Mouse (Mus musculus) liver, embryonic 13.5 days (tissue): Measurements from ENCODE around the gene Nenf. TPM values are rescaled to one million over a fixed set of nuclear protein-coding genes. Genes with fewer than 3 reads are reported as not detected.

Experiments
- ATAC-seq: fragments of 200-750 bp; cut with Nextera tagmentation; 2 replicates; pipeline ENCODE4 v1.8.0; 2017; ENCODE audit warnings: low read depth, mild to moderate bottlenecking, moderate number of reproducible peaks, moderate library complexity
- DNase-seq: peaks from one replicate; pipeline ENCODE4 v3.0.0; 2022
- H3K27ac ChIP-seq: fragments of 300-500 bp; sonication (generic); 2 replicates; pipeline ENCODE4 v1.5.1; 2015; ENCODE audit warnings: moderate library complexity, mild to moderate bottlenecking, inconsistent platforms
- H3K27me3 ChIP-seq: fragments of 300-500 bp; sonication (generic); 2 replicates; pipeline ENCODE4 v1.6.1; 2015; ENCODE audit warnings: mild to moderate bottlenecking, inconsistent platforms
- H3K36me3 ChIP-seq: fragments of 300-500 bp; sonication (generic); 2 replicates; pipeline ENCODE4 v1.6.1; 2015; ENCODE audit warnings: mild to moderate bottlenecking, inconsistent platforms
- H3K4me1 ChIP-seq: fragments of 300-500 bp; sonication (generic); replicated peaks from 2 replicates; pipeline ENCODE4 v1.6.1; 2015; ENCODE audit warnings: inconsistent platforms
- H3K4me2 ChIP-seq: fragments of 300-500 bp; sonication (generic); 2 replicates; pipeline ENCODE4 v1.6.1; 2015; ENCODE audit warnings: inconsistent platforms, mild to moderate bottlenecking, moderate library complexity
- H3K4me3 ChIP-seq: fragments of 300-500 bp; sonication (generic); replicated peaks from 2 replicates; pipeline ENCODE4 v1.5.1; 2015; ENCODE audit warnings: mild to moderate bottlenecking, inconsistent platforms
- H3K9ac ChIP-seq: fragments of 300-500 bp; sonication (generic); 2 replicates; pipeline ENCODE4 v1.6.1; 2015; ENCODE audit warnings: mild to moderate bottlenecking, inconsistent platforms
- H3K9me3 ChIP-seq: fragments of 300-500 bp; sonication (generic); replicated peaks from 2 replicates; pipeline ENCODE4 v1.6.1; 2016; ENCODE audit warnings: inconsistent platforms
- WGBS: fragments of 180-500 bp; shearing (Covaris S2); methylation state at CpG from one replicate; pipeline ENCODE4 v1.1.7; 2015; ENCODE audit not compliant: insufficient replicate concordance; 5-methylcytosine and 5-hydroxymethylcytosine counted together
- polyA plus RNA-seq: library from polyadenylated mRNA; unstranded; fragments of >200 nt; fragmentation: Nextera tagmentation; extraction: Ambion mirVana; gene quantifications from 2 replicates; pipeline ENCODE4 v1.2.1, GENCODE M21; 2015

Gene Nenf
- polyA plus RNA-seq, 1 experiment from 2014 or later = 29.9 TPM

DNA sequence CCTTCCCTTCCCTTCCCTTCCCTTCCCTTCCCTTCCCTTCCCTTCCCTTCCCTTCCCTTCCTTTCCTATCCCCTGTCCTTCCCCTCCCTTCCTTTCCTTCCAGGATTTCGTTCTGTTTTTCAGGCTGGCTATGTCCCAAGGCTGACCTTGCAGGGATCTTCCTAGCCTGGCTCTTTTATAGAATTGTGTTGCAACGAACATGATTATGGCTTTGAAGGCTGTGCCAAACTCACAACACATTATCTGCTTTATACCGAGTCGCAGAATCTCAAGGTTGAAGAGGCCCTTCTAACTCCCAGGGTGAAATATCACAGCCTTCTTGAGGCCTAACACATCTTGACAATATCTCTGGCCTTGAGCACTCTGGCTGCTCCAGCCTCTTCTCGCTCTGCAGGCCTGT is 692 bp upstream of the Nenf start:
- peak overlapping the region; percentile 18; the same call in 1 of the 2 replicates for H3K9ac ChIP-seq
- 38% methylated on average over 5 of the region's 5 CpGs for WGBS

DNA sequence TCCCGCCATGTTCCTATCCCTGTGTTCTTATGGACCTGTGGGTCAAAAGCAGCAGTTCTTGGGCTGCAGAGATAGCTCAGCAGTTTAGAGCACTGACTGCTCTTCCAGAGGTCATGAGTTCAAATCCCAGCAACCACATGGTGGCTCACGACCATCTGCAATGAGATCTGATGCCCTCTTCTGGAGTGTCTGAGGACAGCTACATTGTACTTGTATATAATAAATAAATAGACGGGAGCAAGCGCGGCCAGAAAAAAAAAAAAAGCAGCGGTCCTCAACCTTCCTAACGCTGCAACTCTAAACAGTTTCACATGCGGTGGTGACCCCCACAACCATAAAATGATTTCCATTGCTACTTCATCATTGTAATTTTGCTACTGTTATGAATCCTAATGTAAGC is 1.2 kb downstream of the Nenf start:
- WGBS = 83% methylated on average over 8 of the region's 8 CpGs
- Histone ChIP-seq H3K4me3 (0 out of 2 replicates have a peak overlapping the region, but pooled peaks have one; percentile 79), H3K4me1 (peaks cover 40% of the 10 kb centered on the region), H3K27me3 (no peaks in the 10 kb centered on the region), H3K4me2 (peak overlapping the region; percentile 88), H3K9ac (peak overlapping the region; percentile 88; the same call in 1 of the 2 replicates), H3K36me3 (no peaks in the 10 kb centered on the region), H3K9me3 (no peaks in the 10 kb centered on the region), H3K27ac (0 out of 2 replicates have a peak overlapping the region, but pooled peaks have one; percentile 84)
- ATAC-seq (no peak), DNase-seq (no peak)

More for the DNA sequence above, 692 bp upstream of the Nenf start:
- Histone ChIP-seq H3K27me3 (no peaks in the 10 kb centered on the region), H3K4me1 (peaks cover 35% of the 10 kb centered on the region), H3K27ac (peak overlapping the region; percentile 54), H3K4me2 (peak overlapping the region; percentile 88), H3K4me3 (no peak overlapping the region), H3K9me3 (no peaks in the 10 kb centered on the region), H3K36me3 (no peaks in the 10 kb centered on the region)
- DNase-seq (no peak), ATAC-seq (no peak)

DNA sequence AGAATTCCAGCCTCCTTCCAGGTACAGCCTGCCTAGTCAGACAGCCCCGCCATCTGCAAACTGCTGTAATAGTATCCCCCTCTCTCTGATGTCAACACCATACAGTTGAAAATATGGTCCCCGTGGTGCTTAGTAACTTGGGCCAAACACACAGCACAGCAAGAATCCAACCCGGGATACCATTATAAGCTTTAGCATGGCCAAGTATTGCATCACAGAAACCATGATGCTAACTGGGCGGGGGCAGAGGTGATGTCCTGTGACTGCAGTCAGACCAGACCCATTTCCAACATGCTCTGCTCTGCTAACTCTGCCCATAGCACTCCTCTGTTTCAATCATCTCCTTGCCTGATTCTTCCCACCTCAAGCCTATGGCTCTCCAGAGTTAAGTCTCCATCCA is 4.1 kb downstream of the Nenf start:
- no peak for DNase-seq
- WGBS = 64% methylated on average over 4 of the region's 4 CpGs
- no peak overlapping the region for H3K27ac ChIP-seq
- no peak for ATAC-seq
- H3K9ac ChIP-seq = no peak overlapping the region
- no peak overlapping the region for H3K4me2 ChIP-seq
- no peak overlapping the region for H3K4me3 ChIP-seq
- no peaks in the 10 kb centered on the region for H3K36me3 ChIP-seq
- H3K27me3 ChIP-seq = no peaks in the 10 kb centered on the region
- H3K9me3 ChIP-seq = no peaks in the 10 kb centered on the region
- H3K4me1 ChIP-seq = peaks cover 34% of the 10 kb centered on the region

DNA sequence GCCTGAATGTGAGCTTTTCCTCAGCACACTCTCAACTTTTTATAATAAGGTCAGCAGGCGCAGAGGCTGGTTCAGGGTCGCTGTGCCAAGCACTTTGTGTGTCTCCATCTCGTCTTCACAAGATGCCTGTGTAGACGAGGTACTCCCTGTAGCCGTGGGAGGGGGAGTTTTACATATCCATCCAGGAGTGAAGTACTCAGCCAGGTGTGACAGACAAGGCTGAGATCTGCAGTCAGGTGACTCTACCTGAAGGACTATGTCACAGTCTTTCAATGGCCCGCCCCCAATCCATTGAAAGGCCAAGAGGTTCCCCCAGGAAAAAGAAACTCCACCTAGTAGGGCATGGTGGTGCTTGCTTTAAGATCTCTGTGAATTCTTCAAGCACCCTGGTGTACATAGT is 4.8 kb downstream of the Nenf start:
- Histone ChIP-seq H3K9ac (peak overlapping the region; percentile 67), H3K27ac (no peak overlapping the region), H3K4me1 (peaks cover 27% of the 10 kb centered on the region), H3K36me3 (no peaks in the 10 kb centered on the region), H3K4me3 (peak overlapping the region; percentile 64), H3K9me3 (no peaks in the 10 kb centered on the region), H3K27me3 (no peaks in the 10 kb centered on the region), H3K4me2 (peak overlapping the region; percentile 57)
- DNase-seq (no peak), ATAC-seq (no peak)
- whole genome bisulfite sequencing = 71% methylated on average over 6 of the region's 6 CpGs

DNA sequence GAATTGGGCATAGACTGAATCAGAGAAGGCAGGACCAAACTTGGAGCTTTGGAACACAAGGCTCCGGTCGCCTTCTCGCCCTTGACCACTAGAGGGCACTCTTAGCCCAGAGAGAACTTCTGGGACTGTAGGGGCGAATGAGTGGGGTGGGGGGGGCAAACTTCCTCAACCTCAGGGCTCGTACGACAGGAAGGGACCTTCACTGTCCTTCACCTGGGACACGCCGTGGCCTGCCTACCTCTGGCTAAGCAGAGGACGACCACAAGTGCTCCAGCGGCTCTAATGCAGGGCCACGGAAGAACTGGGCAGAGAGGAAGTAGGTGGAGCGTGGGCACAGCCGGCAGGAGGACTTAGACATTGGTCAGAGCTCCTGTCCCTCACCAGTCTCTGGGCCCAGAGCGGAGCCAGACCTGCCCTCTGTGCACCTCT is 5.5 kb downstream of the Nenf start:
- Histone ChIP-seq H3K36me3 (no peaks in the 10 kb centered on the region), H3K27ac (peak overlapping the region; percentile 26; the same call in 1 of the 2 replicates), H3K4me3 (peak overlapping the region; percentile 64), H3K27me3 (no peaks in the 10 kb centered on the region), H3K9ac (peak overlapping the region; percentile 67), H3K4me1 (peaks cover 23% of the 10 kb centered on the region), H3K4me2 (peak overlapping the region; percentile 57), H3K9me3 (no peaks in the 10 kb centered on the region)
- WGBS = 1% methylated on average over 14 of the region's 14 CpGs
- DNase-seq (peak; percentile 70), ATAC-seq (peak; percentile 90)

DNA sequence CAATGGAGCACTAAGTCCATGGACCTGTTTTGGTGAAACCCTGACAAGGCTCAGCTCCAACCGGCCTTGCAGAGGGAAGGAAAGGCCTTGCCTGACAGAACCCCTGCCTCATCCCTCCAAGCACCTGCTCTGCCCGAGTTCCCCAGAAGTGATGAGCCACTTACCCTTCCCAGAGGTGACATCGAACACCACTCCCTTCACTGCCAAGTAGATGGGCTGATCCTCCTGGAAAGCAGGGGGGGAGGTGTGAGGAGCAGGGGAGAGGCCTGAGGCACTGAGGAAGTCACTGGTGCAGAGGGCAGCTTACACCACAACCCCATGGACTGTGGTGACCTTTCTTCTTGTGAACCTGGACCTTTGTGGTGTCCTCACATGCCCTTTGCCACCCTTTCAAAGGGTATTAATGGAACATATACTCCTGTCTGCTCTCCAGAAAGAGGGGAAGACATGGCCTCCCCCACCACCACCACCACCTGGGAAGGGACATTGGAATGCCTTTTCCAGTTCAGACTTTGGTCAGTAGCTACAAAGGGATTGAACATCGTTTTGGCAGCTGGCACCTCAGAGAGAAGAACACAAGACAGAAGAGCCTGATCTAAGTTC is 6.6 kb downstream of the Nenf start:
- H3K9me3 ChIP-seq = no peaks in the 10 kb centered on the region
- no peak overlapping the region for H3K27ac ChIP-seq
- H3K4me1 ChIP-seq = peaks cover 12% of the 10 kb centered on the region
- 55% methylated on average over 4 of the region's 4 CpGs for WGBS
- H3K36me3 ChIP-seq = no peaks in the 10 kb centered on the region
- no peaks in the 10 kb centered on the region for H3K27me3 ChIP-seq
- no peak overlapping the region for H3K4me2 ChIP-seq
- no peak for ATAC-seq
- no peak for DNase-seq
- H3K9ac ChIP-seq = no peak overlapping the region
- H3K4me3 ChIP-seq = no peak overlapping the region

DNA sequence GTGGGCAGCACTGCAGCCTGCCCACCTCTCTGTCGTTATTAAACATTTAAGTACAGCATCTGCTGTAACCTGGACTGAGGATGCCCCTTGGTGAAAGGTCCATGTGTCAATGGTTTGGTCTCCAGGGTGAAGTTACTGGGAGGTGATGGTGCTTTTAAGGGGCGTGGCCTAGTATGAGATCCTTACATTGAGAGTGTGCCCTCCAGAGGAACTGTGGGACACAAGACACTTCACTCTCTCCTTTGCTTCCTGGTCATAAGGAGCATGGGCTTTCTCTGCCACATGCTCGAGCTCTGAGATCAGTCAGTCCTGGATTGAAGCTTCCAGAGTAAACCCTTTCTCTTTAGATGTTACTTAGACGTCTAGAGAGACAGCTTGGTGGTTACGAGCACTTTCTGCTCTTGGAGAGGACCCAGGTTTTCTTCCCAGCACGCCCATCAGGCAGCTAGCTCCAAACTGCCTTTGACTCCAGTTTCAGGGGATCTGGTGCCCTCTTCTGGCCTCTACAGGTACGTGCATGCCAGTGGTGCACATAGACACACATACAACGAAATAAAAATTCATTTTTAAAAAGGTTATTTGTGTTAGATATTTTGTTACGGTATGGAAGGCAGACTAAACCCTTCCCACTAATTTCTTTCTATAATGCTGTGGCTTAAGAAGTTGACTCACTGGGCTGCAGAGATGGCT is 10.1 kb downstream of the Nenf start:
- peaks cover under 1% of the 10 kb centered on the region; the same call in 1 of the 2 replicates for H3K4me1 ChIP-seq
- no peaks in the 10 kb centered on the region for H3K36me3 ChIP-seq
- H3K9ac ChIP-seq = no peak overlapping the region
- H3K9me3 ChIP-seq = no peaks in the 10 kb centered on the region
- no peak overlapping the region for H3K4me2 ChIP-seq
- no peaks in the 10 kb centered on the region for H3K27me3 ChIP-seq
- DNase-seq (no peak), ATAC-seq (no peak)
- H3K4me3 ChIP-seq = no peak overlapping the region
- WGBS = 73% methylated on average over 9 of the region's 9 CpGs
- no peak overlapping the region for H3K27ac ChIP-seq

DNA sequence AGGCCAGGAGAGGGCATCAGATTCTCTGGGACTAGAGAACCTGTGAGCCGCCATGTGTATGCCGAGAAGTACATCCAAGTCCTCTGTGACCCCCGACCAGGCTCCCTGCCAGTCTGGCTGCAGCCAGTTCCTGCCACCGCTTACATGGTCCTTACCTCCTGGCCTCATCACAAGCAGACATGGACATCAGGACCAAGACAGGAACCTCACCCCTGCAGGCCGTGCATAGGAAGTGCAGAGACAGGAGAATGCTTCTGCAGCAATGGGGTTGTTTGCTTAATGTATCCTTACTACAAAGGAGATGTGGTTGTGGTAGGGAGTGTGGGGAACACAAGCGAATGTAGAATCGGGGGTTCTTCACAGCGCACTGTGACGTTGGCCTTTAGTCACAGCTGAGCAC is 11.7 kb downstream of the Nenf start:
- Histone ChIP-seq H3K9me3 (no peaks in the 10 kb centered on the region), H3K4me3 (no peak overlapping the region), H3K4me1 (no peaks in the 10 kb centered on the region), H3K27ac (no peak overlapping the region), H3K4me2 (no peak overlapping the region), H3K36me3 (no peaks in the 10 kb centered on the region), H3K9ac (no peak overlapping the region), H3K27me3 (no peaks in the 10 kb centered on the region)
- DNase-seq = no peak
- no peak for ATAC-seq
- 79% methylated on average over 9 of the region's 9 CpGs for WGBS

DNA sequence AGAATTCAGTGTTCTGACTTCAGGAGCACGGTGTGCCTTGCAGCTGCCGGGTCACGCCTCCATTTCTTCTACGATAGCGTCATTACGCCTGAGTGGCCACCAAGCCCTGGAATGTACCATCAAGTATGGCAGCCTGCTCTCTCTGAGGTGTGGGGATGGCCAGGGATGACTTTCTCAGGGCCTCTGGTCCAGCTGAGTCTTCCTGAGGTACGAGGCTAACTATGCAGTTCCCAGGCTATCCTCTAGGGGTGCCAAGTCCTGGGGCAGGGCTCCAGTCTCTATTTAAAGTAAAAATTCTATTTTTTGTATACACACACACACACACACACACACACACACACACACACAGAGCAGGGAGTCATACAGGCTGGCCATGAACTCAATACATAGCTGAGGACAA is 12.4 kb downstream of the Nenf start:
- DNase-seq (no peak), ATAC-seq (no peak; the same call in 1 of the 2 replicates)
- WGBS = 60% methylated on average over 7 of the region's 7 CpGs
- Histone ChIP-seq H3K4me1 (no peaks in the 10 kb centered on the region), H3K27me3 (no peaks in the 10 kb centered on the region), H3K9ac (no peak overlapping the region), H3K9me3 (no peaks in the 10 kb centered on the region), H3K4me3 (no peak overlapping the region), H3K36me3 (no peaks in the 10 kb centered on the region), H3K4me2 (no peak overlapping the region), H3K27ac (no peak overlapping the region)

DNA sequence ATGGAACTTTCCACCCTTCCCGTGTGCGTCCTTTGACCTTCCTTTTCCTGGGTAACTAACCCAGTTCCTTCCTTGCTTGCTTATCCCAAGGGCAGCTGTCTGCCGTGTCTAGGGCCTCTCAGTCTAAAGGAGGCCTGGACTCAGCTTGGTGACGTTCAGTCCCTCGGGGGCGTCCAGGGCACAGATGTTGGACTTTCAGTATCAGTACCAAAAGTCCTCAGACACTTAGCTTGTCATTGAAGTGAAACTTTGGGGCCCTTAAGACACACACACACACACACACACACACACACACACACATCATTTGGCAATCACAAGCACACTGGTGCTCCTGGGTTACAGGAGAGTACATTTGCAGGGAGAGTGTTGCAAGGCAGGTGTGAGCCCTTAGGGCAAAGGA is 13.8 kb downstream of the Nenf start:
- no peaks in the 10 kb centered on the region for H3K36me3 ChIP-seq
- 69% methylated on average over 6 of the region's 6 CpGs for WGBS
- H3K27ac ChIP-seq = no peak overlapping the region
- no peaks in the 10 kb centered on the region for H3K9me3 ChIP-seq
- H3K9ac ChIP-seq = no peak overlapping the region
- no peaks in the 10 kb centered on the region for H3K4me1 ChIP-seq
- no peaks in the 10 kb centered on the region for H3K27me3 ChIP-seq
- DNase-seq = no peak
- no peak overlapping the region for H3K4me2 ChIP-seq
- H3K4me3 ChIP-seq = no peak overlapping the region
- ATAC-seq = no peak

DNA sequence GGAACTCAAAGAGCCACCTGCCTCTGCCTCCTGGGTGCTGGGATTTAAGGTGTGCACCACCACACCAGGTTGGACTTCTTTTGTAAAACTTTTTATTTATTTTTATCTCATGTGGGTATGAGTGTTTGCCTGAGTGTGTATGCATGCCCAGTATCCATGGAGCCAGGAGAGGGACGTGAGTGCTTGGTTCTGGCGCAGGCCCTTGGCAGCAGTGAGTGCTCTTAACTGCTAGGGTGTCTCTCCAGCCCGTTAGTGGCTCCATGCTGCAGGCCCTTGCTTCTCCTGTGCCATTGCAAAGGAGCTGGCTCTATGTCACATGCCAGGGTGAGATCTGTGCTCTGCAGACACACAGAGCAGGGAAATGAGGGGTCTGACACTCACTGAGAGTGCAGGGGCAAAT is 14.3 kb downstream of the Nenf start:
- no peaks in the 10 kb centered on the region for H3K36me3 ChIP-seq
- no peak overlapping the region for H3K9ac ChIP-seq
- no peak overlapping the region for H3K27ac ChIP-seq
- H3K4me2 ChIP-seq = no peak overlapping the region
- H3K9me3 ChIP-seq = no peaks in the 10 kb centered on the region
- DNase-seq = no peak
- ATAC-seq = no peak
- H3K27me3 ChIP-seq = no peaks in the 10 kb centered on the region
- no peak overlapping the region for H3K4me3 ChIP-seq
- no peaks in the 10 kb centered on the region for H3K4me1 ChIP-seq
- WGBS = 65% methylated on average over 3 of the region's 3 CpGs

DNA sequence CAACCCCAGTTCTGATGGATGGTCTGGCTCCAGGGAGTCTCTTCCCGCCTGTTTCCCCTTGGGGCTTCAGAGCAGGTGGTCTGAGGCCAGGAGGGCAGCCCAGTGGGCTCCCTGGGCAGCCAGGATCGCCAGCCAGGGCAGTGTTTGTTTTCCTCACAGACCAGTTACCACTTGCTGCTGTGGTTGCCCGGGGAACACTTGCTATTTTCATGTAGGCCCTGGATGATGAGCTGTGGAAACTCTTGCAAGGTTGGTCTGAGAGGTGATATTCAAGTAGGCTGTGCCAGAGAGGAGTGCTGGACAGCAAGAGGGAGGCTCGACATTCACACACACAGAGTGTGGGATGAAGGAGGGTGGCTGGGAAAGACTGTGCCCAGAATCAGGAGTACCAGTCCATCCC is 16.1 kb downstream of the Nenf start:
- H3K4me1 ChIP-seq = no peaks in the 10 kb centered on the region
- WGBS = 40% methylated on average over 4 of the region's 4 CpGs
- H3K36me3 ChIP-seq = no peaks in the 10 kb centered on the region
- no peak overlapping the region for H3K4me3 ChIP-seq
- no peak for ATAC-seq
- H3K27me3 ChIP-seq = 0 out of 2 replicates have a peak, but pooled peaks cover 6% of the 10 kb centered on the region
- no peaks in the 10 kb centered on the region for H3K9me3 ChIP-seq
- H3K9ac ChIP-seq = no peak overlapping the region
- no peak overlapping the region for H3K4me2 ChIP-seq
- no peak for DNase-seq
- H3K27ac ChIP-seq = no peak overlapping the region
